Mouse (Mus musculus) kidney, postnatal 10 days (tissue): ENCODE data around the gene Itgbl1.

Source experiments
- DNase-seq: peaks from one replicate; pipeline ENCODE4 v3.0.0; 2021; ENCODE audit warnings: mixed read lengths

The Itgbl1 gene

DNA sequence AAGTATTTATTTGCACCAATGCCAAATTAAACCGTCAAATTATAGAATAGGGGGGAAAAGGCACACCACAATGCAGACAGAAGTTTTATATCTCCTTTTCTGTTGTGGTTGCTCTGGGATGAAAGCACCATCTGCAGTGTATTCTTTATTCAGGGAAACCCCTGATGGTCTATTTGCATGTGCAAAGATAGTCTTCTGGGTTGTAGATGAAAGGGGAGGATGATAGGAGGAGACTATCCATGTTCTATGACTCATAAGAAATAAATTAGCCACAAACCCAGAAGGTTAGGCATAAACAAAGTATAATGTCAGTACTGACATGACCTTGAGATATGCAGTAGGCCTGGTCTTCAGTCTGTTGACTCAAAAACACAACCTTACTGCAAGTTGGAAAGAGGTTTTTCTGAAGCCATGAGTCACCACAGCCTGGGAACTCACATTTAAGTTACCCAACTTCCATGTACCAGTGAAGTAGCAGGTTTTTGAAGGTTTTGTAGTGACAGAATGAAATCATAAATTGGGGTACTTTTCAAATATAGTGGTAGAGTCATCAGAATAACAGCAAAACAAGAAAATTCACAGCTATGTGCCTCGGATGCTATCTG, 330.9 kb downstream of the Itgbl1 start:
- no peak for DNase-seq
